Mouse (Mus musculus): Measurements from ENCODE around the gene Lrrc56. TPM values are rescaled to one million over a fixed set of nuclear protein-coding genes. Genes with fewer than 3 reads are reported as not detected.
"Not testable (repeated sequence)": the region's sequence is repeated elsewhere in the genome, so short reads cannot be mapped to it uniquely, and the experiment has no call there.

Lrrc56 gene
- polyA plus RNA-seq, 1 experiment from 2014 or later = 10.8 TPM

DNA sequence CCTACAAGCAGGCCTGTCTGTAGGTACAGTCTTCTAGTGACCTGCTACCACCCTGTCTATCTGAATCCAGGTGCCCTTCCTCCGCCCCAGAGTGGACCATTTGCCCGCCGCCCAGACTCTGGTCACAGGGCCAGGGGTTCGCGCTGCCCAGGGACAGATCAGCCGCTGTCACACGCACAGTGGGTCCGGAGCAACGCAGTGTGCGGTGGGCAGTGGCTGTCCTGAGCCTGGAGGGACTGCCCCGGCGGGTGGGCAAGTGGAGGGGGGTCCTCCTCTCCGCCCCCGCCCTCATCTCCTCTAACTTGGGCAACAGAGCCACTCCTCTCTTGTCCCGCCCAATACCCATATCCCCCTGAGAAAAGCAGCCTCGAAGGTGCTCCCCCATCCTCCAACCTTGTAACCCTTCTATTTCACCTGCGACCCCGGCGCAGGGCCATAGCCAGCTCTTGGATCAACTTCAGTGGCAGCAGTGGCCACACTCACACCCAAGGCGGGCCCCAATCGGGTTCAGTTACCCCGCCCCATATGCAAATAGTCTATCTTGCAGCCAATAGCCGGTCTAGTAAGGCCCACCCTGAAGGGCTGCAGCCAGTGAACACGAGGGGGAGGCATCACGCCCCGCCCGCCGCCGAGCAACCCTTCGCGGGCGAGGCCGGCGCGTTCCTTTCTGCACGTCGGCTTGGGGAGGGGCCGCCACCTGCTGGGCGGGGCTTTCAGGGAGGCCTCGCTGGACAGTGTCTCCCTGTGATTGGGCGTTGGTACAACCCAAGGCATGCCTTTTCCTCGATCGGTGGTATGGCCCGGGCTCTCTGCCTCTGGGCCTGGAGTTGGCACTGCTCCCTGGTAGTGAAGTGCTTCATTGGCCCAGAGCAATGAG lies 27.5 kb downstream of the Lrrc56 start:
- peaks cover 21% of the 10 kb centered on the region for H3K36me3 ChIP-seq
- H3K27ac ChIP-seq = peak overlapping the region; percentile 85
- H3K4me1 ChIP-seq = peaks cover 27% of the 10 kb centered on the region
- H3K27me3 ChIP-seq = no peaks in the 10 kb centered on the region
- ATAC-seq (ENCODE audit: low FRiP score) = peak; percentile 97
- H3K9ac ChIP-seq = peak overlapping the region; percentile 73
- no peaks in the 10 kb centered on the region for H3K9me3 ChIP-seq (replicated peaks)
- WGBS = 3% methylated on average over 41 of the region's 44 CpGs
- peak overlapping the region; percentile 44 for H3K4me3 ChIP-seq
- H3K4me2 ChIP-seq (replicated peaks) = peak overlapping the region; percentile 84

DNA sequence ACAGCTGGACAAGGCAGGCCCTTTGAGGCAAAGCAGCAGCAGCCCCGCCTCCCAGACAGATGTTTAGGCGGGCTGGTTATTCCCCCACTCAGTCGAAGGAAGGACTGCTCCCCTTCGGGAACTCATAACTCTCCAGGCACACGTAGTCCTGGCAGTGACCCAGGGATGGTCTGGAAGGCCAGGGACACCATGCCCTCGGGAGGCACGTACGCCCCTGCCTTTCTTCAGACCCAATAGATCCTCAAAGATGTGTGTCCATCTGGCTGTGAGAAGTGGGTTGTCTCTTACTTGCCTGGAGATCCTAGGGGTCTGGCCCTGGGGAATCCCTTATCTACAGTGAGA lies 28.1 kb downstream of the Lrrc56 start:
- Histone ChIP-seq H3K4me3 (peak overlapping the region; percentile 44), H3K27me3 (no peaks in the 10 kb centered on the region), H3K36me3 (peaks cover 21% of the 10 kb centered on the region), H3K4me1 (peaks cover 21% of the 10 kb centered on the region), H3K27ac (peak overlapping the region; percentile 85), H3K4me2 (replicated peaks) (peak overlapping the region; percentile 84), H3K9ac (peak overlapping the region; percentile 51), H3K9me3 (replicated peaks) (no peaks in the 10 kb centered on the region)
- WGBS = 14% methylated on average over 8 of the region's 8 CpGs
- ATAC-seq (ENCODE audit: low FRiP score) = no peak

DNA sequence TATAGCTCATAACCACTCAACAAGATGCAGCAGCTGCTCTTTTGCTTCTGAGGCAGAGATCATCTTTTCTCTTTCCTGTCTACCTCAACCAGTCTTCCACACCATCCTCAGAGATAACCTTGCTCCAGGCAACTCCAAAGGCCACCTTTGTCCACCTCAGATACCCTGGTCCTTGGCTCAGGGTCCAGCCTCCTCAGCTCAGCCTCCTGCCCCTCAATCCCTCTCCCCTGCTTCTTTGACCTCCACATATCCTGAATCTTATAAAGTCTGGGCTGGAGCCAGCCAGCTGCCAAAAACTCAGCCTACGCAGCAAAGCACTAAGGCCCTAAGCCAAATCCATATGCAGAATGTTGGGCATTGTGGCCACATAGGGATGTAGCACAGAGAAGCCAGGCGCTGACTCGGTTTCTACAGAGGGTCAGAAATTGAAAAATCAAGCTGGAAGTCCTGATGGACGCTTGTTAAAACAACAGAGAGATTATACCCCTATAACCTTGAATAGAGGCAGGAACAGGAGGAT lies 28.8 kb downstream of the Lrrc56 start:
- 90% methylated on average over 4 of the region's 4 CpGs for WGBS
- Histone ChIP-seq H3K4me1 (peaks cover 17% of the 10 kb centered on the region), H3K9me3 (replicated peaks) (no peaks in the 10 kb centered on the region), H3K4me3 (no peak overlapping the region), H3K36me3 (peaks cover 16% of the 10 kb centered on the region), H3K27me3 (no peaks in the 10 kb centered on the region), H3K9ac (no peak overlapping the region), H3K4me2 (replicated peaks) (peak overlapping the region; percentile 84; the same call in 1 of the 2 replicates), H3K27ac (peak overlapping the region; percentile 85)
- no peak for ATAC-seq (ENCODE audit: low FRiP score)

DNA sequence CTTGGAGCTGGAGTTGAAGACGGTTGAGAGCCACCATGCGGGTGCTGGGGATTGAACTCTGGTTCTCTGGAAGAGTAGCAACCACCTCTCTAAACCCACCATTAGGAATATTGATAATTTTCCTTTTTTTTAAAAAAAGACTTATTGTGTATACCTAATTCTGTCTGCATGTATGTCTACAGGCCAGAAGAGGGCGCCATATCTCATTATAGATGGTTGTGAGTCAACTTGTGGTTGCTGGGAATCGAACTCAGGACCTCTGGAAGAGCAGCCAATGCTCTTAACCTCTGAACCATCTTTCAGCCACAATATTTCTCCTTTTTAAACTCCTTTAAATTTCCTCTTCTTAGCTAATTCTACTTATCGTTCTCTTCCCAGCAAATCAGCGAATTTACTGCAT lies 32.6 kb downstream of the Lrrc56 start:
- Histone ChIP-seq H3K4me1 (peaks cover 25% of the 10 kb centered on the region), H3K4me2 (replicated peaks) (no peak overlapping the region), H3K9ac (no peak overlapping the region), H3K36me3 (peaks cover 8% of the 10 kb centered on the region), H3K4me3 (no peak overlapping the region), H3K27me3 (no peaks in the 10 kb centered on the region), H3K27ac (no peak overlapping the region), H3K9me3 (replicated peaks) (no peaks in the 10 kb centered on the region)
- no peak for ATAC-seq (ENCODE audit: low FRiP score)
- WGBS = 88% methylated on average over 6 of the region's 6 CpGs

DNA sequence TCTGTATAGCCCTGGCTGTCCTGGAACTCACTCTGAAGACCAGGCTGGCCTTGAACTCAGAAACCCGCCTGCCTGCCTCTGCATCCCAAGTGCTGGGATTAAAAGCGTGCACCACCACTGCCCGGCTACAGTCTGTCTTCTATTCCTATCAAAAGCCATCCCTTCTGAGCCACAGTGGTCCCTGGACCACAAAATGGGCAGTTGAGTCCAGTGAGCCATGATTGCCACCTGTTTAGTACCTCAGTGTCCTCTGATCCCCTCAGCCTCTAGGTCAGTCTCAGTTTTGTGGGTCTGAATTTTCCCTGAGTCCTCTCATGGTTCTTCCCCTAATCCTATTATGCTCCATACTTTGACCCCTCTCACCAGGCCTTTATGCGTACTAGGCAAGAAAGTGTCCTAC lies 33.8 kb downstream of the Lrrc56 start:
- peaks cover 16% of the 10 kb centered on the region for H3K4me1 ChIP-seq
- H3K27ac ChIP-seq = no peak overlapping the region
- no peaks in the 10 kb centered on the region for H3K9me3 ChIP-seq (replicated peaks)
- 80% methylated on average over 4 of the region's 4 CpGs for WGBS
- peak overlapping the region; percentile 96 for H3K4me2 ChIP-seq (replicated peaks)
- H3K36me3 ChIP-seq = peaks cover 21% of the 10 kb centered on the region
- peak overlapping the region; percentile 85; the same call in 1 of the 2 replicates for H3K4me3 ChIP-seq
- no peak; the same call in 1 of the 2 replicates for ATAC-seq (ENCODE audit: low FRiP score)
- no peak overlapping the region for H3K9ac ChIP-seq
- H3K27me3 ChIP-seq = no peaks in the 10 kb centered on the region

DNA sequence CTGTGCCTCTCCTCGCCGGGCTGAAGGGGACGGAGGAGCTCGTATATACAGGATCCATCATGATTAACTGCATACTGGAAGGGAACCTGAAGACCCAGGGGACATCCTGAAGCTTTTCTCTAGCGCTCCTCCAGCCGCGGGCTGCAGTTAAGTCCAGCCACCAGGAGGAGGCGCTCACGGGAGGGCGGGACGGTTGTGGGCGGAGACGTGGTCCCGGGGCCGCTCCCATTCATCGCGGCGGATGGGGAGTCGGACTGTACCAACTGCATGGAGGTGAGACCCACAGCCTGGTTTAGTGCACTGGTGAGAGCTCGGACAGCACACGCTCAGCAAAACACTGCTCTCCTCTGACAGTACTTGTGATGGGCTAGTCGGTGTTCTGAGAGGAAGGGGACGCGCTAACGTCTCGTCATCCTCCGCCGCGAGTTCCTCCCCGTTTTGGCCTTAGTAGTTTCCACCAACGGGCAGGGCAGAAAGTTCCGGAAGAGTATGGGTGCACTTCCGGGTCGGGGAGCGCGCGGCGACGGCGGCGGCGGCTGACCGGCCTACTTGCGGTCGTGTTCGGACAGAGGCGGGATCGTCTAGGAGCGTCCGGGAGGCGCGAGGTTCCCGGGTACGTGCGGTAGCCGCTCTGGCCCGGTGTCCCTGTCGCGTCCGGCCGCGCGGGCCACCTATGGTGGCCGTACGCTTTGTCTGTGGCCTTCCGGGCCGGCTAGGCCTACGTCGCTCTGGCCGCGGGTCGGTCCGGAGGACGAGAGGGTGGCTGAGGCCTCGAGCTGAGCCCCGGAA lies 34.5 kb downstream of the Lrrc56 start, which contains the start of gene Phrf1:
Phrf1 (plus strand) TSS at position 506 of the 789 bp plus-strand sequence.
- peak within 1 kb of the TSS; percentile 94 for H3K27ac ChIP-seq
- H3K27me3 ChIP-seq = no peaks in the 10 kb centered on the region
- peak within 1 kb of the TSS; percentile 96 for H3K4me2 ChIP-seq (replicated peaks)
- peak; percentile 91 for ATAC-seq (ENCODE audit: low FRiP score)
- peaks cover 15% of the 10 kb centered on the region for H3K4me1 ChIP-seq
- WGBS = under 1% methylated on average over 68 of the region's 76 CpGs
- H3K4me3 ChIP-seq = peak within 1 kb of the TSS; percentile 85
- H3K9ac ChIP-seq = peak within 1 kb of the TSS; percentile 97
- H3K36me3 ChIP-seq = peaks cover 27% of the 10 kb centered on the region
- no peaks in the 10 kb centered on the region for H3K9me3 ChIP-seq (replicated peaks)

DNA sequence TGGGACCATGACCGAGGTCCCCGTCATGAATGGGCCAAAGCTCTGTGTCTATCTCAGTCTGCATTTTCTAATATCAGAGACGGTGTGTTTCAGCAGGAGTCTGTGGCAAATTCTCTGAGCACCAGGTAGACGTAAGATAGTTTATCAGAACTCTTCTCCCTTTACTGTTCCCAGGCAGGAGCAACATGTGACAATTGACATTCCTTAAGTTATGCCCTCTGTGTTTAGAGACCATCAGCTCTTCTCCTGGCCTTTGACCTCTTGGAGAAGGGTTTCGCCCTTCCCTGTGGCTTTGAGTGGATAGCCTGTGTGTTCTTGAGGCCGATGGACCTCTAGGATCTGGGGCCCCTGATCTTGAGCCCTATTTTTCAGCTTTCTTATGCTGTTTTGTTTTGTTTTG lies 35.7 kb downstream of the Lrrc56 start:
- no peaks in the 10 kb centered on the region for H3K9me3 ChIP-seq (replicated peaks)
- peak overlapping the region; percentile 97 for H3K9ac ChIP-seq
- H3K4me2 ChIP-seq (replicated peaks) = peak overlapping the region; percentile 96
- ATAC-seq (ENCODE audit: low FRiP score) = no peak
- H3K36me3 ChIP-seq = peaks cover 39% of the 10 kb centered on the region
- H3K27me3 ChIP-seq = no peaks in the 10 kb centered on the region
- peaks cover 15% of the 10 kb centered on the region for H3K4me1 ChIP-seq
- H3K4me3 ChIP-seq = peak overlapping the region; percentile 85
- WGBS = 57% methylated on average over 6 of the region's 6 CpGs
- no peak overlapping the region for H3K27ac ChIP-seq

DNA sequence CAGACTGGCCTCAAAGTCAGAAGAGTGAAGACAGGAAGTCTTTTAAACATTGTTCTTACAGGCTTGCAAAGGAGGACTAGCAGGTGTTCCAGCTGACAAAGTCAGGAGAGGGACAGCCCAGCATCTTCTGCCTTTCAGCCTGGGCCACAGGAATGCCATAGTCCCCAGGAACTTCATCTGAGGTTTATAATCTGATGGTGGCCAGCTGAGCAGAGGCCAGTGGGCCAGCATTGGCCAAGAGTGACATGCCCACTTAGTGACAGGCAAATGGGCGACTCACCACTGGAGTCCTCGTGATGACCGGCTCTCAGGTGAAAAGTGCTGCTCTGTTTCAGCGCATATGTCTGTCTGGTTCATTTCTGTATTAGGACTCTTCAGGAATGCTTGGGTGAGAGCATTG lies 36.6 kb downstream of the Lrrc56 start:
- Histone ChIP-seq H3K4me2 (replicated peaks) (peak overlapping the region; percentile 96), H3K9ac (no peak overlapping the region), H3K36me3 (peaks cover 48% of the 10 kb centered on the region), H3K4me3 (no peak overlapping the region), H3K9me3 (replicated peaks) (no peaks in the 10 kb centered on the region), H3K27ac (no peak overlapping the region), H3K4me1 (peaks cover 15% of the 10 kb centered on the region), H3K27me3 (no peaks in the 10 kb centered on the region)
- no peak for ATAC-seq (ENCODE audit: low FRiP score)
- WGBS = 97% methylated on average over 4 of the region's 4 CpGs

DNA sequence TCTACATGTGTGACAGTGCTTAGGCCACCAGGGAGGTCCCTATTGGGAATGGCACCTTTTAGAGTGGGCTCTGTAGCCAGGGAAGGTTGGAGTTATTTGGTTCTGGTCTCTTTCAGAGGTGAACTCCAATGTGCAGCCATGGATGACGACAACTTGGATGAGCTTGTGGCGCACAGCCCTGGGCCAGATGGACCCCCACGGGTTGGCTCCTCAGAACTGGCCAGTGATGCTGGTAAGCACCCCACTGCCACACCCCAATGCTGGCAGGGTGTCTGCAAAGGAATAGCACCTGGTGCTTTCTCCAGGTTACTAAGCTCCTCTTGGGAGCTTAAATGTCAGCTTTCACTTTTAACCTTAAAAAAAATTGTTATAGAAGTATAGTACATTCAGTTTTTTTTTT lies 37.2 kb downstream of the Lrrc56 start:
- Histone ChIP-seq H3K27me3 (no peaks in the 10 kb centered on the region), H3K9ac (no peak overlapping the region), H3K27ac (no peak overlapping the region), H3K9me3 (replicated peaks) (no peaks in the 10 kb centered on the region), H3K4me1 (peaks cover 15% of the 10 kb centered on the region), H3K4me2 (replicated peaks) (no peak overlapping the region), H3K4me3 (no peak overlapping the region), H3K36me3 (peaks cover 51% of the 10 kb centered on the region)
- 95% methylated on average over 3 of the region's 3 CpGs for WGBS
- ATAC-seq (ENCODE audit: low FRiP score) = no peak

DNA sequence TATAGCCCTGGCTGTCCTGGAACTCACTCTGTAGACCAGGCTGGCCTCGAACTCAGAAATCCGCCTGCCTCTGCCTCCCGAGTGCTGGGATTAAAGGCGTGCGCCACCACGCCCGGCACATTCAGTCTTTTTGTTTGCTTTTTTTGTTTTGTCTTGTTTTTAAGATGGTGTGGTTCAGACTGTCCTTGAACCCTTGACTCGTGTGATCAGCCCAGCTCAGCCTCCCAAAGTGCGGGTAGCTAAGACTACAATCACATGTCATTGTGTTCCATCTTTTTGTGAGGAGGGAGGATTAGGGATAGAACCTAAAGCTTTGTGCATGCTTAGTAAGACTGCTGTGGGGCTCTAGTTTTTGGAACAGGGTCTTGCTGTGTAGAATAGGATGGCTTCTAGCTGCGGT lies 37.6 kb downstream of the Lrrc56 start:
- WGBS = 93% methylated on average over 9 of the region's 10 CpGs
- no peak overlapping the region for H3K9ac ChIP-seq
- no peak for ATAC-seq (ENCODE audit: low FRiP score)
- no peaks in the 10 kb centered on the region for H3K9me3 ChIP-seq (replicated peaks)
- H3K36me3 ChIP-seq = peaks cover 54% of the 10 kb centered on the region
- H3K4me1 ChIP-seq = peaks cover 15% of the 10 kb centered on the region
- no peaks in the 10 kb centered on the region for H3K27me3 ChIP-seq
- H3K4me2 ChIP-seq (replicated peaks) = no peak overlapping the region
- H3K27ac ChIP-seq = no peak overlapping the region
- no peak overlapping the region for H3K4me3 ChIP-seq

DNA sequence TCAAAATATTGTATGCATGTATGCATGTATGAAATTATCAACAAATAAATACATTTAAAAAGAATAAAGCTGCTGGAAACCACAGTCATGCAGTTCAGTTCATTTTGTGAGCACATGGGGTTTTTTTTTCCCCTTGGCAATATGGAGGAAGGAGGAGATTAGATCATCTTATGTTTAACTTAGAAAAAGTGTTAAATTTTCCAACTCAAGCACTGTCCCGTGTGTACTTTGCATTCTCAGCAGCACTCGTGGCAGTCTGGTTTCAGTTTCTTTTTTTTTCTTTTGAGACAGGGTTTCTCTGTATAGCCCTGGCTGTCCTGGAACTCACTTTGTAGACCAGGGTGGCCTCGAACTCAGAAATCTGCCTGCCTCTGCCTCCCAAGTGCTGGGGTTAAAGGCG lies 56.5 kb downstream of the Lrrc56 start:
- ATAC-seq (ENCODE audit: low FRiP score); H3K27me3 ChIP-seq; H3K27ac ChIP-seq; H3K4me1 ChIP-seq; H3K4me2 ChIP-seq (replicated peaks); H3K4me3 ChIP-seq; H3K9ac ChIP-seq; H3K9me3 ChIP-seq (replicated peaks): not testable (repeated sequence)
- 90% methylated on average over 4 of the region's 4 CpGs for WGBS
- H3K36me3 ChIP-seq = peaks cover 91% of the 10 kb centered on the region

DNA sequence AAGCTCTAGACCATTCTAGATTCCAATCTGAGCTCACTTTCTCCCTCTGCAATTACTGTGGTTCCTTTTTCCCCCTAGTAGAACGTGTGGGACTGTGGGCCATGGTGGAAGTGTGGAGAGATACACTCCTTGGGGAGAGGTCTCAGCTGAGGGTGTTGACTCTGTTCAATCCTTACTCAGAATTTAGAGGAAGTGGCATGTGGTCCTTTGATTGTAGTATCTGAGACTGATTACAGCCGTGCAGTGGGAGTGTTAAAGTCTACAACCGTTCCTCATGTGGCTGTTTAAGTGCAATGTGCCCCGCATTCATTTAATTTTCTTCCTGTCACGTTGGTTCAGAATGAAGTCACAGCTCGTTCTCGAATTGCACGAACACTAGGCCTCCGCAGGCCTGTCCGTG lies 62.2 kb downstream of the Lrrc56 start:
- no peak for ATAC-seq (ENCODE audit: low FRiP score)
- 92% methylated on average over 10 of the region's 10 CpGs for WGBS
- no peak overlapping the region for H3K4me2 ChIP-seq (replicated peaks)
- H3K9me3 ChIP-seq (replicated peaks) = no peaks in the 10 kb centered on the region
- H3K27me3 ChIP-seq = no peaks in the 10 kb centered on the region
- H3K27ac ChIP-seq = no peak overlapping the region
- H3K9ac ChIP-seq = no peak overlapping the region
- H3K36me3 ChIP-seq = peaks cover 90% of the 10 kb centered on the region
- H3K4me1 ChIP-seq = no peaks in the 10 kb centered on the region
- no peak overlapping the region for H3K4me3 ChIP-seq

Measured in hindbrain, embryonic 12.5 days (tissue).